Mouse (Mus musculus) Patski (cell line): Measurements from ENCODE around the gene Rnf144a. TPM values are rescaled to one million over a fixed set of nuclear protein-coding genes. Genes with fewer than 3 reads are reported as not detected.

Source experiments
- ATAC-seq: fragments of 100-300 bp; one replicate; pipeline ENCODE4 v1.8.0; 2021
- CTCF ChIA-PET: fragments of 350-600 bp; sonication (Branson Sonifier 250); formaldehyde crosslinking; loops from one replicate; lab custom pipeline; 2022; ENCODE audit warnings: inconsistent platforms; lab: Charles Lee
- POLR2A ChIA-PET: fragments of 350-600 bp; sonication (Branson Sonifier 250); formaldehyde crosslinking; loops from one replicate; lab custom pipeline; 2022; ENCODE audit warnings: antibody characterized with exemption, inconsistent platforms; lab: Charles Lee
- DNase-seq: peaks from one replicate; pipeline ENCODE4 v3.0.0-alpha.2; 2011; ENCODE audit warnings: low read depth, low spot score
- H3K27me3 ChIP-seq: fragments of 371-371 bp; one replicate; pipeline ENCODE4 v1.5.1; 2021
- CTCF ChIP-seq: fragments of 100-300 bp; IDR thresholded peaks from one replicate; pipeline ENCODE4 v1.5.1; 2021
- in situ Hi-C: fragments of 300-500 bp; cut with MboI; formaldehyde crosslinking; loops from 3 replicates; pipeline ENCODE4 v1.11.1; 2018; ENCODE audit warnings: low pct_unique_long_range_greater_than_20kb, mixed read lengths
- polyA plus RNA-seq: library from polyadenylated mRNA; unstranded; gene quantifications from one replicate; pipeline ENCODE4 v1.2.3, GENCODE M21; 2021

The Rnf144a gene
- polyA plus RNA-seq, 1 experiment from 2014 or later: 8.4 TPM

- no peak for TF ChIP-seq CTCF
- ATAC-seq: no peak
- ChIA-PET POLR2A (no interaction called here), CTCF (no interaction called here)
- DNase-seq: no peak
- H3K27me3 ChIP-seq: no peaks in the 10 kb centered on the region
- in situ Hi-C loops: loop anchor here (25.0 kb wide), 1 partner anchor 1325 kb away; the partner anchor contains the start of gene Id2
These were observed 3.1 kb downstream of the Rnf144a start for GRCm38 (mm10) chr12:26411841-26412450.

DNA sequence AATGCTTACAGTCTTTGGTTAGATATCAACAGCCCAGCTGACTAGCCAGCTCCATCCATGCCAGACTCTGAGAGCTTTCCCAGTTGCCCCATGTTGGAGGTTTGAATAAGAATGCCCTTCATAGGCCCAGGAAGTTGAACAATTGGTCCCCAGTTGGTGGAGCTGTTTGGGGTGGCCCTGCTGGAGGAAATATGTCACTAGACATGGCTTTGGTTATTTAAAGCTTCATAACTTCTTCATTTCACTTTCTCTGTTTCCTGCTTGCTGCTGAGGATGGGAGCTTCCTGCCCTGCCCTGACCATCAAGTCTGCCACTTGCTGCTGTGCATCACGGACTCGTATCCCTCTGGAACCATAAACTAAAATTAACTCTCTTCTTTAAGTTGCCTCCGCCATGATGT lies 4.6 kb downstream of the Rnf144a start:
- in situ Hi-C loops: loop anchor here (25.0 kb wide), 1 partner anchor 1323 kb away; the partner anchor contains the start of gene Id2
- POLR2A ChIA-PET: no interaction called here
- H3K27me3 ChIP-seq: no peaks in the 10 kb centered on the region
- TF ChIP-seq CTCF: no peak
- ATAC-seq (no peak), DNase-seq (no peak)
- CTCF ChIA-PET: interaction anchor here (1.4 kb wide), 1 partner anchor 73 kb away, joined by 3 read pairs; no protein-coding TSS in a partner anchor

GRCm38 (mm10) chr12:26408707-26409106 lies 6.3 kb downstream of the Rnf144a start:
- DNase-seq: no peak
- TF ChIP-seq CTCF: no peak
- ATAC-seq: no peak
- H3K27me3 ChIP-seq: no peaks in the 10 kb centered on the region
- in situ Hi-C loops: loop anchor here (25.0 kb wide), 1 partner anchor 1321 kb away; the partner anchor contains the start of gene Id2
- CTCF ChIA-PET: no interaction called here
- POLR2A ChIA-PET: no interaction called here

DNA sequence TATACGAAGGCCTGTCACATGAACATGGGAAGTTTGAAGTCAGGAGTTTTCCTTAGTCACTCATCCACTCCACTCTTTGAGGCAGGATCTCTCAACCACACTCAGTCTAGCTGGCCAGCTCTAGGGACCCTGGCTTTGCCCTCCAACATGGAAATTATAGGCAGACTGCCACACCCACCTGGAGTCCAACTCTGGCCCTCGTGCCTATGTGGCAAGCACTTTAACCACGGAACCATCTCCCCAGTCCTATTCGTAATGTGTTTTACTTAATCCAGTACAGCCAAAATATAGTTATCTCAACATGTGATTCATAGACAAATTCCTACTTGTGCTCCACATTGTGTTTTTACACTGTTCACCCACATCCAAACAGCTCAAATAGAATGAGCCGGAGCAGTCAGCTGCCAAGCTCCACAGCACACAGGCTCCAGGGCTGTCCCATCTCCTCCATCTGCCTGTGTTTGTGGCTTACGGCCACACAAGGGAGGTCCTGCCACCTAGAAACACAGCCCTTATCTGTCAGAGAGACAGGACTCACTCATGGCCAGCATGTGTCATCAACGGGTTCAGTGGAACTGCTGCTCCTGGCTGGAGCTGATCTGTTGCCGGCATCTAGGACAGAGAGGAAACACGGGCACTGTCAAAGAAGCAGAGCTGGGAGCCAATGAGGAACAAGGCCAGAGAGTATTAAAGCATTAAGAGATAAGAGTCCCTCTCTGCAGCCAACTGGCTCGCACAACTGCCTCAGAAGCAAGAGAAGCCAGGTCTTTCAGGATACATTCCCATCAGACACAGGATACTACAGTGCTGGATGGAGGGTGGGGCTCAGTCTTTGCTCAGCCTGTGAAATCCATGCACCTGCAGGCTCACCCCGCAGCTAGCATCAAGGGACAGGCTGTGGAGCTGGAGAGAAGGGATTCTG lies 10.0 kb downstream of the Rnf144a start:
- in situ Hi-C loops: loop anchor here (25.0 kb wide), 1 partner anchor 1318 kb away; the partner anchor contains the start of gene Id2
- H3K27me3 ChIP-seq: no peaks in the 10 kb centered on the region
- TF ChIP-seq CTCF: no peak
- ChIA-PET POLR2A (no interaction called here), CTCF (interaction anchor here (1.3 to 2.8 kb wide), 2 partner anchors 31 to 90 kb away, joined by 3 to 6 read pairs; no protein-coding TSS in a partner anchor)
- DNase-seq: peak; percentile 17
- ATAC-seq: peak; percentile 77

- DNase-seq: no peak
- in situ Hi-C loops: loop anchor here (25.0 kb wide), 1 partner anchor 1316 kb away; the partner anchor contains the start of gene Id2
- TF ChIP-seq CTCF: no peak
- ATAC-seq: no peak
- no peaks in the 10 kb centered on the region for H3K27me3 ChIP-seq
- ChIA-PET CTCF (interaction anchor here (2.8 kb wide), 1 partner anchor 89 kb away, joined by 6 read pairs; no protein-coding TSS in a partner anchor), POLR2A (no interaction called here)
These were observed 11.5 kb downstream of the Rnf144a start for GRCm38 (mm10) chr12:26403372-26404125.

DNA sequence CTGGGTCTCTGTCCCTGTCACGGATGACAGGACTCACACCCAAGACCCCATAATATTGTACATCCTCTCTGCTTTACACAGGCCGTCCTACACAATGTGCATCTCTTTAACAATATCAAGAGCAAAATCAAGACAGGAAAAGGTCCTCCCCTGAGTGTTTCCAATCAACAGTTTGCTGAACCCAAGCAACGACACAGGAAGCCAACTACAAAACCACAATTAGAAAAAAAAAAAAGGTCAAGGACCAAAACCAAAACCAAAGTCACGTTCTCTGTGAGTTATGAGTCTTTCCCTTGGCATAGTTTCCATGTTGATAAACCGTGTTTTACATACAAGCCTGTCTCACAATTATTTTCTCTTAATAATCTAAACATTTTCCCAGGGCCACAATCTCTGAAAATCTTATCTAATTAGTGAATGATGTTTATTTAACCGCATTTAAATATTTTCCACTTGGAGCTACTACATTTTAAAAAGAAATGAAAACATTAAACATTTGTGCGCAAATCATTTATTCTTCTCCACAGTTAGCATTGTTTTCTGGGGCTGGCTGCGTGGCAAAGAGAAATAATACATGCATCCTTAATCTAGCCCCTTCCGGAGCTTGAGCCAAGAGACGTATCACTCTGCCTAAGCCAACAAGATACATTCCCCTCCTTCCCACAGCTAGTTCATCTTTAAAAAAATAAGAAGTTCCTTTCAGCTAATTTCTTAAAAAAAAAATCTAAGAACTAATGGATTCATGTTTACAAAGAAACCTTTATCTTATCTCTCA lies 13.2 kb downstream of the Rnf144a start:
- in situ Hi-C loops: loop anchor here (25.0 kb wide), 1 partner anchor 1315 kb away; the partner anchor contains the start of gene Id2
- no peaks in the 10 kb centered on the region for H3K27me3 ChIP-seq
- no peak for TF ChIP-seq CTCF
- ChIA-PET POLR2A (no interaction called here), CTCF (interaction anchor here (0.8 to 1.1 kb wide), 2 partner anchors 9 to 87 kb away, joined by 3 to 6 read pairs; no protein-coding TSS in a partner anchor)
- DNase-seq (no peak), ATAC-seq (no peak)

- peak; percentile 14 for ATAC-seq
These were observed 13.8 kb downstream of the Rnf144a start for GRCm38 (mm10) chr12:26401254-26401653.

DNA sequence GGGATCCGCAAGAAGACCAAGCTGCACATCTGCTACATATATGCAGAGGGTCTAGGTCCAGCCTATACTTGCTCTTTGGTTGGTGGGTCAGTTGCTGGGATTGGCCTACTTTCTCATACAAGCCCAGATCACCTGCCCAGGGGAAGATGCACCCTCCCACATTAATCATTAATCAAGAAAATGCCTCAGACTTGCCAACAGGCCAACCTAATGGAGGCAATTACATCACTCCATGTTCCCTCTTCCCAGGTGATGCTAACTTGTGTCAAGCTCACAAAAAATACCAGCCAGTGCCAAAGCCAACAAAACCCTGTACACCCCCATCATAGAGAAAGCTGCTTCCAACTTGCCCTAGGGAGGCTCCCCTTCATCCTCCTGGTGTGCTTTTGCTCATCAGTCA lies 14.3 kb downstream of the Rnf144a start:
- TF ChIP-seq CTCF: no peak
- no peaks in the 10 kb centered on the region for H3K27me3 ChIP-seq
- POLR2A ChIA-PET: no interaction called here
- CTCF ChIA-PET: no interaction called here
- in situ Hi-C loops: loop anchor here (25.0 kb wide), 1 partner anchor 1313 kb away; the partner anchor contains the start of gene Id2
- ATAC-seq (peak; percentile 36), DNase-seq (peak; percentile 64)

More at GRCm38 (mm10) chr12:26401254-26401653, 13.8 kb downstream of the Rnf144a start:
- no peaks in the 10 kb centered on the region for H3K27me3 ChIP-seq
- in situ Hi-C loops: loop anchor here (25.0 kb wide), 1 partner anchor 1314 kb away; the partner anchor contains the start of gene Id2
- no peak for DNase-seq
- POLR2A ChIA-PET: no interaction called here
- CTCF ChIA-PET: no interaction called here
- TF ChIP-seq CTCF: no peak

DNA sequence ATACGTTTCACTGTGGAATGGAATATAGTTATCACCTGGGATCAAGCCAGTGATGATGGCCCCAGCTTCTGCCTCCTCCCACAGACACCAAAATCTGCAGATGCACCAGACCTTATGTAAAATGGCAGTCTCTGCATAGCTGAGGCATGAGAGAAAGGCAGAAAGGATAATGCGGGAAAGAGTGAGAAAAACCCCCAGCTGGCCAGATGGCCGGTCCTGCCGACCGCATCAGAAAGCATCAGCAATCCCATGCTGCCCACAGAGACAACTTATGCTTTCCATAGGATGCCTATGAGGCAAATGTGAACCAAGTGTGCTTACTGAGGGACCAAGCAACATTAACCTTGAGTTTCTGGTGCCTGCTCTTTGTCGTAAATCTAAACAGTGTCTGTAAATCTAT lies 15.7 kb downstream of the Rnf144a start:
- H3K27me3 ChIP-seq: no peaks in the 10 kb centered on the region
- DNase-seq (no peak), ATAC-seq (no peak)
- TF ChIP-seq CTCF: no peak
- ChIA-PET CTCF (no interaction called here), POLR2A (interaction anchor here (0.7 kb wide), 1 partner anchor 293 kb away, joined by 3 read pairs; no protein-coding TSS in a partner anchor)
- in situ Hi-C loops: no loop called here
